Mouse (Mus musculus): ENCODE measurements around the gene Gpt2. TPM values are rescaled to one million over a fixed set of nuclear protein-coding genes. Genes with fewer than 3 reads are reported as not detected.

Gpt2 gene
- total RNA-seq (2014; fragmentation: Nextera tagmentation) = not detected in 2 replicates
- 0.12 and 0.49 TPM in 2 replicates for total RNA-seq (2017)
- not detected in 2 replicates for polyA plus RNA-seq (2012)

- Histone ChIP-seq H3K36me3 (replicated peaks) (no peaks in the 10 kb centered on the region), H3K4me3 (ENCODE audit: low read depth, low read length) (no peak within 1 kb of the TSS), H3K4me1 (ENCODE audit: insufficient read depth, low read depth, low read length) (no peaks in the 10 kb centered on the region), H3K9me3 (replicated peaks) (no peaks in the 10 kb centered on the region), H3K27me3 (ENCODE audit: insufficient read depth, low read length) (peaks cover 20% of the 10 kb centered on the region)
- no peak for DNase-seq (ENCODE audit: low spot score)
- no peak for ATAC-seq (ENCODE audit: extremely low read depth, insufficient number of reproducible peaks, low FRiP score, poor library complexity, severe bottlenecking)
- no peak for TF ChIP-seq GATA1 (IDR thresholded peaks at IDR 0.05; ENCODE audit: borderline replicate concordance, low read length)
- no peak for TF ChIP-seq POLR2AphosphoS5 (IDR thresholded peaks at IDR 0.05; ENCODE audit: insufficient replicate concordance, low read depth, low read length)
- TF ChIP-seq CTCF (IDR thresholded peaks at IDR 0.05; ENCODE audit: low read depth, low read length) = no peak
- TF ChIP-seq GATA2 (IDR thresholded peaks at IDR 0.05; ENCODE audit: borderline replicate concordance, low read depth, low read length) = no peak
- no peak for TF ChIP-seq TAL1 (conservative IDR thresholded peaks at IDR 0.05; ENCODE audit: low read depth, low read length)
These were observed at the start of gene Gpt2 for GRCm38 (mm10) chr8:85492125-85492875. Gene Gpt2, plus strand, starts transcription at chr8:85492576.

GRCm38 (mm10) chr8:85444092-85444491, 48.3 kb upstream of the Gpt2 start:
- no peak for TF ChIP-seq TAL1 (conservative IDR thresholded peaks at IDR 0.05; ENCODE audit: low read depth, low read length)
- no peak for TF ChIP-seq CTCF (IDR thresholded peaks at IDR 0.05; ENCODE audit: low read depth, low read length)
- TF ChIP-seq GATA1 (IDR thresholded peaks at IDR 0.05; ENCODE audit: borderline replicate concordance, low read length) = no peak
- TF ChIP-seq POLR2AphosphoS5 (IDR thresholded peaks at IDR 0.05; ENCODE audit: insufficient replicate concordance, low read depth, low read length) = no peak
- no peak for TF ChIP-seq GATA2 (IDR thresholded peaks at IDR 0.05; ENCODE audit: borderline replicate concordance, low read depth, low read length)
- ATAC-seq (ENCODE audit: extremely low read depth, insufficient number of reproducible peaks, low FRiP score, poor library complexity, severe bottlenecking) (no peak), DNase-seq (ENCODE audit: low spot score) (no peak)

DNA sequence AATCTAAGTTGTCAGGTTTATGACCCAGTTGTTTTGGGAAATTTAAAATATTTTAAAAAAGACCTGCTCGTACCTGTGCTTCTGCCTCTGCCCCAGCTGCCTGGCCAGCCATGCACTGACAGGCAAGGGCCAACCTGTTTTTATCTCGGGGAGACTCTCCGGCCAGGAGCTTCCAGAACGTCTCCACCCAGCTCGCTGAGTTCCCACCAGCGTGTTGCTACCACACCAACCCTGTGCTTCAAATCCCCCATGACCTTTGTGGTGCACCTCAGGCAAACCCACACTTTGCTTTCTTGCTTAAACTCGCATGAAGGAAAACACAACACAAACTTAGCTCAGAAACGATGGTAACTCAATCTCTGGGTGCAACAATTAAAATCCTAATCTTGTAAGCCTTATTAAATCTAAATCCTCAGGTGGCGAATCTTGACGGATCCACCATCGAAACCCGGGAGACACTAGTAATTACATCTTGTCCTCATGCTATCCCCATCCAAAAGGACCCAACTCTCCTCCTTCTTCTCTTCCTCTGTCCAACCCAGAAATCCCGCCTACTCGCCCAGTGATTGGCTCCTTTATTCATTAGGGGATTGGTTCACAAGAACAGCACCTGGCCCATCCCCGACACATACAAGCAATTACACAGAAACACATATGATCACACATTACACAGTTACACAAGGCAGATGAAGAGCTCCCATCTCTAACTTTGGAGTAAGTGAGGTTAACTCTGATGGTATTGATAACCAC, 46.3 kb upstream of the Gpt2 start:
- Histone ChIP-seq H3K36me3 (replicated peaks) (no peaks in the 10 kb centered on the region), H3K27me3 (ENCODE audit: insufficient read depth, low read length) (no peaks in the 10 kb centered on the region; the same call in 1 of the 2 replicates), H3K4me1 (ENCODE audit: insufficient read depth, low read depth, low read length) (no peaks in the 10 kb centered on the region; the same call in 1 of the 2 replicates), H3K9me3 (replicated peaks) (no peaks in the 10 kb centered on the region), H3K4me3 (ENCODE audit: low read depth, low read length) (no peak overlapping the region)
- TF ChIP-seq TAL1 (conservative IDR thresholded peaks at IDR 0.05; ENCODE audit: low read depth, low read length) (no peak), GATA2 (IDR thresholded peaks at IDR 0.05; ENCODE audit: borderline replicate concordance, low read depth, low read length) (no peak), POLR2AphosphoS5 (IDR thresholded peaks at IDR 0.05; ENCODE audit: insufficient replicate concordance, low read depth, low read length) (no peak), GATA1 (IDR thresholded peaks at IDR 0.05; ENCODE audit: borderline replicate concordance, low read length) (no peak), CTCF (IDR thresholded peaks at IDR 0.05; ENCODE audit: low read depth, low read length) (no peak)
- ATAC-seq (ENCODE audit: extremely low read depth, insufficient number of reproducible peaks, low FRiP score, poor library complexity, severe bottlenecking) (no peak), DNase-seq (ENCODE audit: low spot score) (no peak)

More at GRCm38 (mm10) chr8:85444092-85444491, 48.3 kb upstream of the Gpt2 start:
- no peaks in the 10 kb centered on the region for H3K9me3 ChIP-seq (replicated peaks)
- H3K27me3 ChIP-seq (ENCODE audit: insufficient read depth, low read length) = no peaks in the 10 kb centered on the region; the same call in 1 of the 2 replicates
- H3K36me3 ChIP-seq (replicated peaks) = no peaks in the 10 kb centered on the region
- no peaks in the 10 kb centered on the region; the same call in 1 of the 2 replicates for H3K4me1 ChIP-seq (ENCODE audit: insufficient read depth, low read depth, low read length)
- H3K4me3 ChIP-seq (ENCODE audit: low read depth, low read length) = no peak overlapping the region

GRCm38 (mm10) chr8:85450335-85450734, 42.0 kb upstream of the Gpt2 start:
- no peak for ATAC-seq (ENCODE audit: extremely low read depth, insufficient number of reproducible peaks, low FRiP score, poor library complexity, severe bottlenecking)
- TF ChIP-seq GATA2 (IDR thresholded peaks at IDR 0.05; ENCODE audit: borderline replicate concordance, low read depth, low read length) = no peak
- TF ChIP-seq GATA1 (IDR thresholded peaks at IDR 0.05; ENCODE audit: borderline replicate concordance, low read length) = no peak
- no peak for TF ChIP-seq TAL1 (conservative IDR thresholded peaks at IDR 0.05; ENCODE audit: low read depth, low read length)
- TF ChIP-seq POLR2AphosphoS5 (IDR thresholded peaks at IDR 0.05; ENCODE audit: insufficient replicate concordance, low read depth, low read length) = no peak
- no peak for TF ChIP-seq CTCF (IDR thresholded peaks at IDR 0.05; ENCODE audit: low read depth, low read length)
- Histone ChIP-seq H3K9me3 (replicated peaks) (no peaks in the 10 kb centered on the region), H3K36me3 (replicated peaks) (no peaks in the 10 kb centered on the region), H3K4me3 (ENCODE audit: low read depth, low read length) (no peak overlapping the region), H3K27me3 (ENCODE audit: insufficient read depth, low read length) (peaks cover 9% of the 10 kb centered on the region), H3K4me1 (ENCODE audit: insufficient read depth, low read depth, low read length) (peaks cover 13% of the 10 kb centered on the region)
- DNase-seq (ENCODE audit: low spot score) = no peak

DNA sequence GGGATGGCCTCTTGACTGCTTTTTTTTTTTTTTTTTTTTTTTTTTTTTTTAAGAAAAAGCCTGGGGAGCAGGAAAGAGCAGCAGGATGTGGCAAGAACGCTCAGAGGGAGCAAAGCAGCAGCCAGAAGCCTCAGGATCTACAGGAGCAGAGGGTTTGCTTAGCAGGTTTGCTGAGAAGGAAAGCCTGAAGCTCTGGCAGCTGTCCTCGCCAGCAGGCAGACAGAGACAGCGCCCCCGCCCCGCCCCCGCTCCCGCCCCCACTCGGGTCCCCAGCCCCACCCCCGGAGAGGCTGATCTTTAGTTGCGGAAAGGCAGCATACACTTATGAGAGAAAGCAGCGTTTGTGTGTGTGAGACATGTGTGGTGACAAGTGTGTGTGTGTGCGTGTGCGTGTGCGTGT, 40.0 kb upstream of the Gpt2 start:
- Histone ChIP-seq H3K27me3 (ENCODE audit: insufficient read depth, low read length) (peaks cover 14% of the 10 kb centered on the region), H3K9me3 (replicated peaks) (no peaks in the 10 kb centered on the region), H3K4me3 (ENCODE audit: low read depth, low read length) (no peak overlapping the region), H3K4me1 (ENCODE audit: insufficient read depth, low read depth, low read length) (peaks cover 13% of the 10 kb centered on the region), H3K36me3 (replicated peaks) (no peaks in the 10 kb centered on the region)
- DNase-seq (ENCODE audit: low spot score) (peak; percentile 15), ATAC-seq (ENCODE audit: extremely low read depth, insufficient number of reproducible peaks, low FRiP score, poor library complexity, severe bottlenecking) (no peak)
- no peak for TF ChIP-seq POLR2AphosphoS5 (IDR thresholded peaks at IDR 0.05; ENCODE audit: insufficient replicate concordance, low read depth, low read length)
- TF ChIP-seq GATA1 (IDR thresholded peaks at IDR 0.05; ENCODE audit: borderline replicate concordance, low read length) = no peak
- TF ChIP-seq TAL1 (conservative IDR thresholded peaks at IDR 0.05; ENCODE audit: low read depth, low read length) = no peak
- TF ChIP-seq CTCF (IDR thresholded peaks at IDR 0.05; ENCODE audit: low read depth, low read length) = no peak
- TF ChIP-seq GATA2 (IDR thresholded peaks at IDR 0.05; ENCODE audit: borderline replicate concordance, low read depth, low read length) = no peak

DNA sequence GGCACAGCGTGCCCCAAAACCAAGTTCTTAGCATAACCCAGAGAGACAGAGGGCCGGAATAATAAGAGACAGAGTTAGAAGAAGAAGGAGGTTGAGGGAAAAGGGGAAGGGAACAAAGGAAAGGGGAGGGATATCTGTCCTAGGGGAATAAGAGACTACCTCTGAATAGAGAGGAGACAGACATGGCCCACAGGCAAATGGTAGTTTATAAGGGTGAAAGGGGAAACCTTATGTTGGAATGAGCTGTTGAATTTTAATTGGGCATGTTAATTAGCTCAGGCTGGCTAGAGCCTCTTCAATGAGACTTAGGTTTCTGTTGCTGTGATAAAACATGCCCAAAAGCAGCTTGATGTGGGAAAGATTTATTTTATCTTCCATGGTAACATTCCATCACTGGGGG, 39.1 kb upstream of the Gpt2 start:
- no peak for TF ChIP-seq GATA1 (IDR thresholded peaks at IDR 0.05; ENCODE audit: borderline replicate concordance, low read length)
- TF ChIP-seq TAL1 (conservative IDR thresholded peaks at IDR 0.05; ENCODE audit: low read depth, low read length) = no peak
- no peak for TF ChIP-seq CTCF (IDR thresholded peaks at IDR 0.05; ENCODE audit: low read depth, low read length)
- H3K9me3 ChIP-seq (replicated peaks) = no peaks in the 10 kb centered on the region
- ATAC-seq (ENCODE audit: extremely low read depth, insufficient number of reproducible peaks, low FRiP score, poor library complexity, severe bottlenecking) = no peak
- H3K4me3 ChIP-seq (ENCODE audit: low read depth, low read length) = no peak overlapping the region
- H3K27me3 ChIP-seq (ENCODE audit: insufficient read depth, low read length) = peaks cover 14% of the 10 kb centered on the region
- DNase-seq (ENCODE audit: low spot score) = no peak
- H3K36me3 ChIP-seq (replicated peaks) = no peaks in the 10 kb centered on the region
- H3K4me1 ChIP-seq (ENCODE audit: insufficient read depth, low read depth, low read length) = peaks cover 13% of the 10 kb centered on the region
